Mouse (Mus musculus) left cerebral cortex, postnatal 4 days (tissue): ENCODE data around the gene Slc20a1. TPM values are rescaled to one million over a fixed set of nuclear protein-coding genes. Genes with fewer than 3 reads are reported as not detected.

Experiments used
- DNase-seq: peaks from one replicate; pipeline ENCODE4 v3.0.0-alpha.2; 2022
- intact Hi-C: fragments of 180-260 bp; cut with DNase I; formaldehyde crosslinking; loops from one replicate; pipeline ENCODE4 v1.15.1; 2025
- total RNA-seq, 2 experiments: library from RNA; stranded (reverse); gene quantifications; 2 replicates each; pipeline ENCODE4 v1.2.3; 2021

Slc20a1 gene
- total RNA-seq, 2 experiments from 2014 or later: 109 to 111 TPM

DNA sequence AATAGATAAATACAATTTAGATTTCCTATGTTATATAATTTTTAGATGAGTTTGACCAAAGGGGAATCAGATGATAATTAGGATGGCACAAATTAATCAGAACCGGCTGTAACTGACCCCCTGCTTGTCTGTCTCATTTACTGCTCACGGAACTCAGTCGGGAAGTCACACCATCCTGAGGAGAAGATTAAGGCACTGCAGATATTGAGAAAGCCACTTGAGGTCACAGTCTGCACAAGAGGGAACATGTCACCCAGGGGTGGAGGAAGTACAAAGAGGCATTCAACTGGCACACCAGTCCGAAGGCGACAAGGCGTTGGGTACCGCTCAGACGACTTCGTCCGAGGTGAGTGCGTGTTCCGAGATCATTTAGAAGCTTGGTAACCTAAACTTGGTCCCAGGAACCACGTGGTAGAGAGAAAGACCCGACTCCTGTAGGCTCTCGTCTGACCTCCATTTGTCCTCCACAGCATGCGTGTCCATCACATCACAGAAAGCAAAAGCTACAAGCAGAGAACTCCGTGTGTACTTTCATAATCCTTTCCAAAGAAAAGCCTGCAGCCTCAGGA is 26.8 kb downstream of the Slc20a1 start:
- intact Hi-C loops: no loop called here
- no peak for DNase-seq

DNA sequence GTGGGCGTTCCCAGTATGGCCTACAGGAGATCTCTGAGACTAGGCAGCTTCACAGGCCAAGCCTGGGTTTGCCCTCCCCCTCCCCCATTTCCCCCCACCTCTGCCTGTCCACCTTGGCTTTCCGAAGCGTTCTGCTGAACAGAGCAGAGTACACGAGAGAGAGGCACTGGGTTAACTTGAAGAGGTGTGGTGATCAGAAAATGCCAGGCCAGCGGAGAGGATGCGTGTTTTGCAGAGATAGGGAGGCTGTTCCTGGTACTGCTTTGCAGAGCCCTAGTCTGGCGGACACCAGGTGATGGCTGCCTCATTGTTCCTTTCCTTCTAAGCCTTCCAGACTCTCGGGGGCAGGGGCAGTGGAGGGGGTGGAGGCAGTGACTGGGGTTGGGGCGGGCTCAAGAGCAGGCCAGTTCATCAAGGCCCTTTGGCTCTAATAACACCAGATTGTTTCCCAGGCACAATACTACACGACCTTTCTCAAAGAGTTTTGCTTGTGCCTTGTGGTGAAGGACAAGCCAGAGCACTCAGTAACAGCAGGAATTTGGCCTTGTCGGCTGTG is 27.8 kb downstream of the Slc20a1 start:
- DNase-seq: no peak
- intact Hi-C loops: no loop called here

DNA sequence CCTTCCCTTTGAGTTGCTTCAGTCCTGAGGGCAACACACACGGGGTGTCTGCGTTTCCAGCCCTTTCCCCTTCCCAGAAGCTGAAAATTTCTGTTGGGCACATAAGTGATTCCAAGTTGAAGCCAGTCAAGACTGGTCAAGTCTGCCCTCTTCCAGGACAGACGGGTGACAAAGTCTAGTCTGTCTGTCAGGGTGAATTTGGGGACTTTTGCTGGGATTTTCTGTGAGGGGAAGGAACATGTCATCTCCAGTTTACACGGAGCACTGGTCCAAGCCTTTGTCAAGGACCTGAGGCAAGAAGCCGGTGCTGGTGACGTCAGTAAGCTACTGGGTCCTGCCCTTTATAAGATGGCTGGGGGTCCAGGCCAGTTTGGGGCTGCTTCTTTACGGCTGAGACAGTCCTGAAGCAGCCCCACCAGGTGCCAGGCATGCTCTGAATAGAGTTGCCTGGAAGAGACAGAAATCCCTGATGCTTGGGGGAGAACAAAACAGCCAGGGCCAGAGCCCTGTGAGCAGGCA is 28.5 kb downstream of the Slc20a1 start:
- intact Hi-C loops: no loop called here
- DNase-seq: no peak

GRCm38 (mm10) chr2:129227709-129228108 is 29.1 kb downstream of the Slc20a1 start:
- DNase-seq: no peak
- intact Hi-C loops: no loop called here

- no peak for DNase-seq
- intact Hi-C loops: no loop called here
Measured at GRCm38 (mm10) chr2:129228571-129228970, 30.0 kb downstream of the Slc20a1 start.

DNA sequence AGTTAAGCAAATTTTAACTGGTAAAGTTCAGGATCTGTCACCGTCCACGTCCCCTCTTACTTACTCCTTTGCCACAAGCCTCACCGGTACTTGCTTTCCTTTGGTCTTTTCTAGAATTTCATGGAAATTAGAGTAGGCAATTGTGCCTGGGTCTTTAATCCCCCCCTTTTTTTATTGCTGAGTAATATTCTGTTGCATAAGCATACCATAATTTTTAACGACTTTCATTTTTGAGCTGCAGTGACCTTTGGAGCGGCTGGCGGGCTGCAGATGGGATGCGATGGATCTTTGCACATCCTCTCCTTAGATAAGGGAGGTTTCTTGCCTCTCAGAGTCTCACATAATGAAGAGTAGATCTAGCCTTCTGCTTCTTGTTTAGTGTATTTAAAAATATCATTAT is 30.8 kb downstream of the Slc20a1 start:
- no peak for DNase-seq
- intact Hi-C loops: no loop called here

GRCm38 (mm10) chr2:129232023-129232422 is 33.5 kb downstream of the Slc20a1 start:
- intact Hi-C loops: no loop called here
- DNase-seq: peak; percentile 17

GRCm38 (mm10) chr2:129232484-129232883 is 33.9 kb downstream of the Slc20a1 start:
- intact Hi-C loops: no loop called here

GRCm38 (mm10) chr2:129233218-129233617 is 34.7 kb downstream of the Slc20a1 start:
- DNase-seq: no peak
- intact Hi-C loops: no loop called here

More at GRCm38 (mm10) chr2:129232484-129232883, 33.9 kb downstream of the Slc20a1 start:
- DNase-seq: no peak

DNA sequence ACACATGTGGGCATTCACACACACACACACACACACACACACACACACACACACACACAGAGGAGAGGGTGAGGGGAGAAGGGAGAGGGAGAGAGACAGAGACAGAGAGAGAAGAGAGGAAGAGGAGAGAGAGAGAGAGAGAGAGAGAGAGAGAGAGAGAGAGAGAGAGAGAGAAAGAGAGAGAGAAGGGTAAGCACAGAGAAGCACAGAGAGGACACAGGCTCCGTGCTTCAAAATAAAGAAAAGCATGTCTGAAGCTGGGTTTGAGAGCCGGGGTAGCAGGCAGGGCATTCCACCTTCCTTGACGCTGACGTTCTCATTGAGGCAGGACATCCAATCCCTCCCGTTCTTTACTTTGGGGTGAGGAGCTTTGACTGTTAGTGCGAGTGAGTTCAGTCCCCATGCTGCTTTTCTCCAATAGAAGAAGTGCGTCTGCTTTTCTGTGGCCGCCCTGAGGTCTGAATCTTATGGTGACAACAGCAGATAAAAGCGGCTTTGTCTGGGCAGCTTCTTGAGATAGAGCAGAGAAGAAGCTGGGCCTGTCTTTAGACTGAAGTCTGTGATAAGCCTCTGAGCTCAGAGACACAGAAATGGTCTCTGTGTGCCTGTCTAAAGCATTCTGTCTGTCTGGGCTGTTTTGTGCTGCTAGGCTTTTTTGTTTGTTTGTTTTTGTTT is 35.4 kb downstream of the Slc20a1 start:
- intact Hi-C loops: no loop called here
- DNase-seq: no peak

GRCm38 (mm10) chr2:129234731-129235130 is 36.2 kb downstream of the Slc20a1 start:
- no peak for DNase-seq
- intact Hi-C loops: no loop called here

DNA sequence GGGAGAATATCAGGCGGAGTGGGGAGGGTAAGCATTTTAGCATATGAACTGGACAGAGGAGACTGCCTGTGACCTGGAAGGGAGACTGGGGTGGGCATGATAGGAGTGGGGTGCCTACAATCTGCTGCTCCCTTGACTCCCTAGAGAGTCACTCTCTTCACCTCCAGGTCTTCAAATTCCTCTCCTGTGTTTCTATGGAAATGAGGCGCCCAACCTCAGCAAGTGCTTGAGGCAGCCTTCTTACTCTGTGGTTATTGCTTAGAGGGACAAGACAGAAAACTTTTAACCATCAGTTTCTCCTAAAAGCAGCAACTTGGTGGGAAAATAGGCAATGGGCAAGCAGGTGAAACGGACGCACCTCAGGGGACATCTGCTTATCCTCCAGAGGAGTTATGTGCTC is 38.0 kb downstream of the Slc20a1 start:
- DNase-seq: no peak
- intact Hi-C loops: no loop called here

GRCm38 (mm10) chr2:129240726-129241432 is 42.3 kb downstream of the Slc20a1 start:
- intact Hi-C loops: no loop called here
- no peak for DNase-seq

- DNase-seq: no peak
- intact Hi-C loops: no loop called here
Measured at GRCm38 (mm10) chr2:129241845-129242833, 43.6 kb downstream of the Slc20a1 start.

DNA sequence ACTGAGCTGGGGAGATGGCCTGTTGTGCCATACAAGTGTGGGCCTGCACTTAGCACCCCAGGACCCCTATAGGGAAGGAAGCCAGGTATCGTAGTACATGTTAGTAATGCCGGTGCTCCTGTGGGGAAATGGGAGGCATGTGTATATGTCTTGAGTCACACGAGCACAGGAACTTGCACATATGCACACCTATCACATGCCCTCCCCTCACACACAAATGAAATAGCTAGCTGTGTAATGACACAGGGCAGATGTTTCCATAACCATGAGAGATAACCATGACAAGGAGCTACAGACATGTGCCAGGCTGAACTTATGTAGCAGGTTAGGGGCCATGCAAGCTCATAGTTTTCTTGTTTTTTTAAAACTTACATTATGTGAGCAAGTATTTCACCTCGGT is 44.4 kb downstream of the Slc20a1 start:
- intact Hi-C loops: no loop called here
- DNase-seq: no peak

GRCm38 (mm10) chr2:129243786-129244185 is 45.2 kb downstream of the Slc20a1 start:
- no peak for DNase-seq
- intact Hi-C loops: no loop called here

- peak; percentile 10 for DNase-seq
- intact Hi-C loops: no loop called here
Measured at GRCm38 (mm10) chr2:129244446-129245120, 46.0 kb downstream of the Slc20a1 start.

DNA sequence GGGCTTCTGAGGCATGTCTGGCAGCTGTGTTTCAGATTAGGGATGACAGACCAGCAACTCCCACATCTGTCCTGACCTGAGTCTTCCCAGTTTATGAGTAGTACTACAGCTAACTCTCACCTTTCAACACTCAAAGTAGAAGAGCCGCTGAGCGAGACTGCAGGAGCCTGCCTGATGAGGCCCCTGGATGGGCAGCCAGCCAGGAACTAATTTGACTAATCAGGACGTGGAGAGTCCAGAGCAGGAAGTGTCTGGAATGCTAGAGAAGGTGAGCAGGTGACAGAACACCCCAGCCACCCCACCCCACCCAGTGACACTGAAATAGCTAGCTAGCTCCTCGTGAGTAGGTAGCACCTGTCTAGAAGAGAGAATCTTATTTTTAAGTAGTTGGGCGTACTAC is 47.1 kb downstream of the Slc20a1 start:
- DNase-seq: no peak
- intact Hi-C loops: no loop called here

- no peak for DNase-seq
- intact Hi-C loops: no loop called here
Measured at GRCm38 (mm10) chr2:129246436-129246835, 47.9 kb downstream of the Slc20a1 start.

DNA sequence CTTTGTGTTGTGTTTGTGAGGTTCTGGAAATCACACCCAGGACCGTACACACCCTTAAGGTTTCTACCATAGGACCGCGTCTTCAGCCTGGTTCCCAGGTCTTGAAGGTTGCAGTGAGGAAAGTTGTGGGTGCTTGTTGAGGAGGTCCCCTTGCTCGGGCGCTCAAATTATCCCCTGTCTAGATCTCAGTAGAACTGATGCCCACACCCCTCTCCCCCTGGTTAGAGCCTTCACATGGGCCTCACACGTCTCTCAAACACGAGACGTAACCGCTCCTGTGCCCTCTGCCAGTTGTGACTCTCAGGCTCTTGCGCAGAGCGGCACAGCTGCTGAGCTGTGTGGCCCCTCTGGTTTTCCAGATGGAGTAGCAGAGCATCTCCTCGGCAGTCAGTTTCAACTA is 48.4 kb downstream of the Slc20a1 start:
- intact Hi-C loops: no loop called here
- no peak for DNase-seq
